9 mouse cellular contexts compared by ENCODE assay signal in genomic region chr8:84559121-84559604, GRCm38 (mm10).
DNase-seq lines count a peak whose midpoint lies in the region; ATAC-seq lines count a peak whose summit lies in the region.
"Had no signal": no experiment of that assay in that cellular context is flagged by ENCODE, and none has a peak within 500 bp of the region (broad histone marks: within the 10 kb centered on the region; RNA-seq: fewer than 3 reads in every experiment).

No protein-coding gene starts in this region.

- H3K27ac ChIP-seq in lung, embryonic 16.5 days (ENCODE audit: low read length) = no peak overlapping the region
- H3K27ac ChIP-seq in hindbrain, embryonic 13.5 days = no peak overlapping the region
- H3K27ac ChIP-seq in midbrain, embryonic 12.5 days (replicated peaks) = no peak overlapping the region

- H3K36me3 ChIP-seq in lung, embryonic 16.5 days (ENCODE audit: control insufficient read depth, insufficient read depth, low read length) = no peaks in the 10 kb centered on the region
- peaks cover 17% of the 10 kb centered on the region for H3K36me3 ChIP-seq in hindbrain, embryonic 13.5 days
- no peaks in the 10 kb centered on the region for H3K36me3 ChIP-seq in midbrain, embryonic 12.5 days

- H3K27me3 ChIP-seq in lung, embryonic 16.5 days (ENCODE audit: control insufficient read depth, insufficient read depth, low read depth, low read length) = peaks cover 43% of the 10 kb centered on the region
- H3K27me3 ChIP-seq in hindbrain, embryonic 13.5 days = peaks cover 45% of the 10 kb centered on the region
- peaks cover 38% of the 10 kb centered on the region for H3K27me3 ChIP-seq in midbrain, embryonic 12.5 days

- WGBS in lung, embryonic 16.5 days = under 1% methylated on average over 64 of the region's 84 CpGs
- WGBS in hindbrain, embryonic 13.5 days = under 1% methylated on average over 76 of the region's 84 CpGs
- whole genome bisulfite sequencing in midbrain, embryonic 12.5 days = 1% methylated on average over 73 of the region's 84 CpGs

- peak overlapping the region; percentile 69 for H3K4me2 ChIP-seq in lung, embryonic 16.5 days (ENCODE audit: low read depth, low read length)
- peak overlapping the region; percentile 54 for H3K4me2 ChIP-seq in hindbrain, embryonic 13.5 days
- H3K4me2 ChIP-seq in midbrain, embryonic 12.5 days (replicated peaks) = peak overlapping the region; percentile 57

- H3K4me3 ChIP-seq in lung, embryonic 16.5 days (ENCODE audit: low read length) = peak overlapping the region; percentile 48
- peak overlapping the region; percentile 39 for H3K4me3 ChIP-seq in hindbrain, embryonic 13.5 days
- H3K4me3 ChIP-seq in midbrain, embryonic 12.5 days = peak overlapping the region; percentile 45
- H3K4me3 ChIP-seq: myocyte had no signal

- H3K4me1 ChIP-seq in lung, embryonic 16.5 days (replicated peaks; ENCODE audit: control insufficient read depth, insufficient read depth, low read length) = peaks cover 2% of the 10 kb centered on the region; the same call in 1 of the 2 replicates
- peaks cover 32% of the 10 kb centered on the region for H3K4me1 ChIP-seq in hindbrain, embryonic 13.5 days (replicated peaks)
- H3K4me1 ChIP-seq in midbrain, embryonic 12.5 days = peaks cover 8% of the 10 kb centered on the region

- ATAC-seq in lung, embryonic 16.5 days (ENCODE audit: low read depth) = no peak
- no peak for ATAC-seq in hindbrain, embryonic 13.5 days (ENCODE audit: low FRiP score)
- ATAC-seq in midbrain, embryonic 12.5 days (ENCODE audit: low FRiP score, low read depth) = no peak
- ATAC-seq in inflammation-experienced regulatory T-cells, adult 6 months = no peak

- H3K9ac ChIP-seq in lung, embryonic 16.5 days (ENCODE audit: low read length) = 0 out of 2 replicates have a peak overlapping the region, but pooled peaks have one; percentile 4
- peak overlapping the region; percentile 56 for H3K9ac ChIP-seq in hindbrain, embryonic 13.5 days
- H3K9ac ChIP-seq in midbrain, embryonic 12.5 days (replicated peaks) = 0 out of 2 replicates have a peak overlapping the region, but pooled peaks have one; percentile 34

- DNase-seq in cerebellum, adult 11-12 months = peak; percentile 63
- no peak for DNase-seq in cerebellum, adult 9-10 months
- no peak for DNase-seq in lung, postnatal 25 days (ENCODE audit: low spot score)
- no peak for DNase-seq in spleen, postnatal 4 days (ENCODE audit: low spot score in 2 of 2)

- no peaks in the 10 kb centered on the region for H3K9me3 ChIP-seq in lung, embryonic 16.5 days (ENCODE audit: control insufficient read depth, low read length)
- H3K9me3 ChIP-seq in hindbrain, embryonic 13.5 days = no peaks in the 10 kb centered on the region
- H3K9me3 ChIP-seq in midbrain, embryonic 12.5 days = no peaks in the 10 kb centered on the region

Comparison
In these comparisons a context has a peak if more than half of its experiments do, and no peak if none do; other contexts are left out.
1. H3K9ac ChIP-seq: peak in every context shown above with its lines; median percentile 56 in hindbrain, embryonic 13.5 days; 34 in midbrain, embryonic 12.5 days; 4 in lung, embryonic 16.5 days.